Mouse (Mus musculus): ENCODE measurements at regions not wholly inside any gene's neighbourhood (a gene's known extent, or its start where the extent isn't known, plus 50 kb on each side); places are given as distances from the start of the nearest gene placed in this dataset.
"Not testable (repeated sequence)": the region's sequence is repeated elsewhere in the genome, so short reads cannot be mapped to it uniquely, and the experiment has no call there.

DNA sequence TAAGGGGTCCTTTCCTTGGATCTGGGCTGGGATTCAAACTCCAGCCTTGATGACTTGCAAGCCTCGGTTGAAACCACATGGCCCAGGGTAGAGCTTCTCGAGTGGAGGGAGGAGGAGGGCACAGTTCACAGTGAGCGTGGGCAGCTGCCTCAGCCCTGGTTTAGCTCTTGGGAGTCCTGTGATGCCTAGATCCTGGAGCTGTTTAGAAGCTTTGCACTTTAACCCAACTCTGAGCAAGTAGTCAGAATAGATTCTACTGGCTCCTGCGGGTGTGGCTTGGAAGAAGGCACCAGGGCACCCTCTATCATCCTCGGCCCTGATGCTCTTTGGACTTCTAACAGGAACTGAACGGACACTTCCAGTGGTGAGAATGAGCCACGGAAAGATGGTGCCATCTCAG is 72.5 kb downstream of the Cpn2 start:
- Histone ChIP-seq H3K4me2 (ENCODE audit: low read depth, low read length) (no peak overlapping the region), H3K9ac (replicated peaks; ENCODE audit: low read depth, low read length) (no peak overlapping the region), H3K4me3 (ENCODE audit: low read depth, low read length) (no peak overlapping the region), H3K9me3 (ENCODE audit: control insufficient read depth, low read length) (no peaks in the 10 kb centered on the region), H3K4me1 (ENCODE audit: control insufficient read depth, insufficient read depth, low read length) (peaks cover 3% of the 10 kb centered on the region; the same call in 1 of the 2 replicates), H3K27me3 (ENCODE audit: control insufficient read depth, insufficient read depth, low read length) (no peaks in the 10 kb centered on the region), H3K27ac (ENCODE audit: low read depth, low read length) (no peak overlapping the region), H3K36me3 (ENCODE audit: control insufficient read depth, insufficient read depth, low read length) (no peaks in the 10 kb centered on the region)
- WGBS = 88% methylated on average over 7 of the region's 7 CpGs
- ATAC-seq (ENCODE audit: low read depth) = no peak

DNA sequence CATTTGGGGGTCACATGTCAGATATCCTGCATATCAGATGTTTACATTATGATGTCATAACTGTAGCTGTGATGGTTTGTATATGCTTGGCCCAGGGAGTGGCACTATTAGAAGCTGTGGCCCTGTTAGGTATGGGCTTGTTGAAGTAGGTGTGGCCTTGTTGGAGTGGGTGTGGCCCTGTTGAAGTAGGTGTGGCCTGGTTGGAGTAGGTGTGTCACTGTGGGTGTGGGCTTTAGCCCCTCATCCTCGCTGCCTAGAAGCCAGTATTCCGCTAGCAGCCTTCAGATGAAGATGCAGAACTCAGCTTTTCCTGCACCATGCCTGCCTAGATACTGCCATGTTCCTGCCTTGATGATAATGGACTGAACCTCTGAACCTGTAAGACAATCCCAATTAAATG is 71.4 kb downstream of the Cpn2 start:
- H3K4me3 ChIP-seq (ENCODE audit: low read depth, low read length); ATAC-seq (ENCODE audit: low read depth); H3K27me3 ChIP-seq (ENCODE audit: control insufficient read depth, insufficient read depth, low read length); H3K36me3 ChIP-seq (ENCODE audit: control insufficient read depth, insufficient read depth, low read length); H3K27ac ChIP-seq (ENCODE audit: low read depth, low read length); H3K4me1 ChIP-seq (ENCODE audit: control insufficient read depth, insufficient read depth, low read length); H3K9me3 ChIP-seq (ENCODE audit: control insufficient read depth, low read length); H3K9ac ChIP-seq (replicated peaks; ENCODE audit: low read depth, low read length); H3K4me2 ChIP-seq (ENCODE audit: low read depth, low read length): not testable (repeated sequence)
- WGBS = 100% methylated on average over 2 of the region's 2 CpGs

GRCm38 (mm10) chr16:30197351-30197750 is 69.9 kb downstream of the Cpn2 start:
- peaks cover 3% of the 10 kb centered on the region; the same call in 1 of the 2 replicates for H3K4me1 ChIP-seq (ENCODE audit: control insufficient read depth, insufficient read depth, low read length)
- no peak overlapping the region for H3K4me2 ChIP-seq (ENCODE audit: low read depth, low read length)
- H3K27me3 ChIP-seq (ENCODE audit: control insufficient read depth, insufficient read depth, low read length) = no peaks in the 10 kb centered on the region
- 89% methylated on average over 3 of the region's 3 CpGs for WGBS
- no peak for ATAC-seq (ENCODE audit: low read depth)
- H3K27ac ChIP-seq (ENCODE audit: low read depth, low read length) = no peak overlapping the region
- no peaks in the 10 kb centered on the region for H3K9me3 ChIP-seq (ENCODE audit: control insufficient read depth, low read length)
- H3K4me3 ChIP-seq (ENCODE audit: low read depth, low read length) = no peak overlapping the region
- H3K36me3 ChIP-seq (ENCODE audit: control insufficient read depth, insufficient read depth, low read length) = no peaks in the 10 kb centered on the region
- H3K9ac ChIP-seq (replicated peaks; ENCODE audit: low read depth, low read length) = no peak overlapping the region

DNA sequence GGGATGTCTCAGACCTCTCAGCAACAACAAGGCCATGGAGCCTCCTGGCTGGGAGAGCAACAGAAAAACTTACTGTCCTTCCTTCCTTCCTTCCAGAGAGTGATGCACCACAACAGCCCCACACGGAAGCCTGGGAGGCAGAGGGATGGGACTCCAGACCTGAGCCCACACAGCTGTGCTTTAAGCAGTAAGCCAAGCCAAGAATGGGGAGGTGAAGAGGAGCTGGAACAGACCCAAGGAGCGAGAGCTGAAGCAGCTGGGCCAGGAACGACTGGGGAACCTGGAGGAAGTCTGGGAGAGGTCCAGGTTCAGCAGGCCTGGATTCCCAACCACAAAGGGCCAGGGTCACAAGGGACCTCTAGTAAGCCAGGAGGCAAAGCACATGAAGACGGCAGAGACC is 67.5 kb downstream of the Cpn2 start:
- Histone ChIP-seq H3K4me2 (ENCODE audit: low read depth, low read length) (no peak overlapping the region), H3K9me3 (ENCODE audit: control insufficient read depth, low read length) (no peaks in the 10 kb centered on the region), H3K4me3 (ENCODE audit: low read depth, low read length) (no peak overlapping the region), H3K9ac (replicated peaks; ENCODE audit: low read depth, low read length) (no peak overlapping the region), H3K36me3 (ENCODE audit: control insufficient read depth, insufficient read depth, low read length) (no peaks in the 10 kb centered on the region), H3K27ac (ENCODE audit: low read depth, low read length) (no peak overlapping the region), H3K27me3 (ENCODE audit: control insufficient read depth, insufficient read depth, low read length) (no peaks in the 10 kb centered on the region), H3K4me1 (ENCODE audit: control insufficient read depth, insufficient read depth, low read length) (no peaks in the 10 kb centered on the region)
- ATAC-seq (ENCODE audit: low read depth) = no peak
- 67% methylated on average over 4 of the region's 4 CpGs for WGBS

DNA sequence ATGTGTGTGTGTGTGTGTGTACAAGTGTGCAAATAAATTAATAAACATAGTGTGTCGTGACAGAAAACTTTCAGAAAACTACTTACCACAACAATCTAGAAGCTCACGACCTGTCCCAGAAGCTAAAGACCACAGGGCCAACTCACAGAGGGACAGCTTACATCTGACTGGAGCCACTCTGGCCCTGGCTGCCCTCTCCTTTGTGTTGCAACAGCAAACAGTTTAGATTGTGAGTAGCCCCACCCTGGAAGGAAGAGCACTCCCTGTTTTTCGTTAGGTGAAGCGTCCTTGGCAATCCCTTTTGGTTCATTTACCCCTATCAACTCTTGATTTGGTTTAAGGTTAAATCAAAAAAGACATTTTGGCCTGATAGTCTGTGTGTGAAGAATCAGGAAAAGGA is 63.2 kb downstream of the Cpn2 start:
- WGBS = 43% methylated on average over 4 of the region's 4 CpGs
- Histone ChIP-seq H3K9me3 (ENCODE audit: control insufficient read depth, low read length) (no peaks in the 10 kb centered on the region), H3K27me3 (ENCODE audit: control insufficient read depth, insufficient read depth, low read length) (no peaks in the 10 kb centered on the region), H3K4me3 (ENCODE audit: low read depth, low read length) (no peak overlapping the region), H3K9ac (replicated peaks; ENCODE audit: low read depth, low read length) (no peak overlapping the region), H3K4me1 (ENCODE audit: control insufficient read depth, insufficient read depth, low read length) (no peaks in the 10 kb centered on the region), H3K4me2 (ENCODE audit: low read depth, low read length) (no peak overlapping the region), H3K27ac (ENCODE audit: low read depth, low read length) (no peak overlapping the region), H3K36me3 (ENCODE audit: control insufficient read depth, insufficient read depth, low read length) (no peaks in the 10 kb centered on the region)
- no peak for ATAC-seq (ENCODE audit: low read depth)

DNA sequence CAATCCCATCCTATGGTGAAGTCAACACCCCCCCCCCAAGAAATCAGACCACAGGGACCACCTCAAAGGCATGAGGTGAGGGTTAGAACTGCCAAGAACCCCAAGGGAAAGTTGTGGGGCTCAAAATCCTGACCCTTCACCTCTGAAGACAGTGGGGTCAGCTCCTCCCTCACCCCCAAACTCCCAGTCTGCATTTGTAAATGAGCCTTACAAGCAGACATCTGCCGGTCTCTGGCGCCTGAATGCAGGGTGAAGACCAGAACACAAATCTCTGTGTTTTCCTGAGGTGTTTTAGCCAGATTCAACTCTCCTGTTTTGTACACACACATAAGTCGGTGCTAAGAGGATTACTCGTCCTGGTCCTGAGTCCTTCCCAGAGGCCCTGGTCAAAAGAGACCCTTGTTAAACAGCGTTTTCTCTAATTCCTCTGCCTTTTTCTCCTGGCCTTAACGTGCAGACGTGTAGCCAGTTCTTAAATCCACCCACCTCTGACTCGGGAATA is 61.9 kb downstream of the Cpn2 start:
- Histone ChIP-seq H3K36me3 (ENCODE audit: control insufficient read depth, insufficient read depth, low read length) (no peaks in the 10 kb centered on the region), H3K27ac (ENCODE audit: low read depth, low read length) (no peak overlapping the region), H3K9me3 (ENCODE audit: control insufficient read depth, low read length) (no peaks in the 10 kb centered on the region), H3K27me3 (ENCODE audit: control insufficient read depth, insufficient read depth, low read length) (no peaks in the 10 kb centered on the region), H3K9ac (replicated peaks; ENCODE audit: low read depth, low read length) (no peak overlapping the region), H3K4me2 (ENCODE audit: low read depth, low read length) (peak overlapping the region; percentile 8; the same call in 1 of the 2 replicates), H3K4me1 (ENCODE audit: control insufficient read depth, insufficient read depth, low read length) (no peaks in the 10 kb centered on the region), H3K4me3 (ENCODE audit: low read depth, low read length) (no peak overlapping the region)
- 7% methylated on average over 8 of the region's 8 CpGs for WGBS
- ATAC-seq (ENCODE audit: low read depth) = no peak

GRCm38 (mm10) chr16:30205816-30206356 is 61.4 kb downstream of the Cpn2 start:
- Histone ChIP-seq H3K27ac (ENCODE audit: low read depth, low read length) (no peak overlapping the region), H3K9me3 (ENCODE audit: control insufficient read depth, low read length) (no peaks in the 10 kb centered on the region), H3K36me3 (ENCODE audit: control insufficient read depth, insufficient read depth, low read length) (no peaks in the 10 kb centered on the region), H3K4me2 (ENCODE audit: low read depth, low read length) (peak overlapping the region; percentile 8; the same call in 1 of the 2 replicates), H3K27me3 (ENCODE audit: control insufficient read depth, insufficient read depth, low read length) (no peaks in the 10 kb centered on the region), H3K4me3 (ENCODE audit: low read depth, low read length) (no peak overlapping the region), H3K4me1 (ENCODE audit: control insufficient read depth, insufficient read depth, low read length) (no peaks in the 10 kb centered on the region), H3K9ac (replicated peaks; ENCODE audit: low read depth, low read length) (no peak overlapping the region)
- no peak for ATAC-seq (ENCODE audit: low read depth)
- WGBS = 8% methylated on average over 15 of the region's 15 CpGs
